Mouse (Mus musculus): ENCODE data around the gene Sec61b.

DNA sequence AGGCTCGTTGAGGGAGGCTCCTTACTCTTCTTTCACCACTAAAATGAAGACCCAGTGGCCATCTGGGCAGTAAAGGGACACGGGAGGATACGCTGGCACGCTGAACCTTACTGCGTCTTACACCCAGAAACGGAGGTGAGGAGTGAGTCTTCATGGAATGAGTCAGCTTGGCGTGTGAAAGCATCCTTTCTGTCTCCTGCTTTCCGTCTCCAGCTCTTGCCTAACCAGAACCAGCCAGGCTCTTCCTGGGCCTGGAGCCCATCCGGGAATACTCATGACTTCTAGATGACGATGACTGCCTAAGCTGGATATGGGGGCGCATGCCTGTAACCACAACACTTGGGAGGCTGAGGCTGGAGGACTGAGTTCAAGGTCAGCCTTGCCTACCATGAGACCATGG lies 33.5 kb upstream of the Sec61b start:
- TF ChIP-seq CTCF (IDR thresholded peaks at IDR 0.05; ENCODE audit: low read depth, low read length), result no peak
- no peak for TF ChIP-seq POLR2A (IDR thresholded peaks at IDR 0.05; ENCODE audit: insufficient read depth, low read length)
- no peak for TF ChIP-seq EP300 (IDR thresholded peaks at IDR 0.05; ENCODE audit: insufficient read depth, low read depth, low read length)

Data from ES-Bruce4 (cell line).